Mouse (Mus musculus): ENCODE results near the gene Fgfr2. TPM values are rescaled to one million over a fixed set of nuclear protein-coding genes. Genes with fewer than 3 reads are reported as not detected.

Fgfr2 gene
- 17.2 and 32.2 TPM in 2 replicates for polyA plus RNA-seq (2015; fragmentation: Nextera tagmentation; extraction: Ambion mirVana)

GRCm38 (mm10) chr7:133123244-133123998 is at the start of gene Fgfr2:
Fgfr2 (minus strand) TSS chr7:133123350.
- peak within 1 kb of the TSS; percentile 98 for H3K27ac ChIP-seq
- H3K4me2 ChIP-seq: peak within 1 kb of the TSS; percentile 95
- under 1% methylated on average over 34 of the region's 53 CpGs for whole genome bisulfite sequencing
- ATAC-seq (replicated peaks; ENCODE audit: insufficient number of reproducible peaks, insufficient read depth, low FRiP score, low read depth): peak; percentile 68
- H3K9me3 ChIP-seq (replicated peaks): no peaks in the 10 kb centered on the region
- no peaks in the 10 kb centered on the region for H3K36me3 ChIP-seq
- H3K4me3 ChIP-seq: peak within 1 kb of the TSS; percentile 96
- H3K4me1 ChIP-seq (replicated peaks): peaks cover 30% of the 10 kb centered on the region
- H3K9ac ChIP-seq: peak within 1 kb of the TSS; percentile 98
- H3K27me3 ChIP-seq: no peaks in the 10 kb centered on the region

- Histone ChIP-seq H3K36me3 (no peaks in the 10 kb centered on the region), H3K27ac (no peak overlapping the region), H3K9ac (no peak overlapping the region), H3K27me3 (no peaks in the 10 kb centered on the region), H3K9me3 (replicated peaks) (no peaks in the 10 kb centered on the region), H3K4me2 (no peak overlapping the region), H3K4me1 (replicated peaks) (peaks cover 6% of the 10 kb centered on the region), H3K4me3 (no peak overlapping the region)
- 57% methylated on average over 4 of the region's 4 CpGs for WGBS
- ATAC-seq (replicated peaks; ENCODE audit: insufficient number of reproducible peaks, insufficient read depth, low FRiP score, low read depth): peak; percentile 41; the same call in 1 of the 2 replicates
Observed at GRCm38 (mm10) chr7:133171403-133172032, 48.4 kb upstream of the Fgfr2 start.

- Histone ChIP-seq H3K27ac (no peak overlapping the region), H3K4me2 (no peak overlapping the region), H3K4me3 (no peak overlapping the region), H3K9ac (no peak overlapping the region), H3K36me3 (no peaks in the 10 kb centered on the region), H3K4me1 (replicated peaks) (no peaks in the 10 kb centered on the region), H3K9me3 (replicated peaks) (no peaks in the 10 kb centered on the region), H3K27me3 (no peaks in the 10 kb centered on the region)
- no peak for ATAC-seq (replicated peaks; ENCODE audit: insufficient number of reproducible peaks, insufficient read depth, low FRiP score, low read depth)
- 82% methylated on average over 3 of the region's 3 CpGs for WGBS
Observed at GRCm38 (mm10) chr7:133168928-133169327, 45.8 kb upstream of the Fgfr2 start.

- Histone ChIP-seq H3K9ac (no peak overlapping the region), H3K27ac (no peak overlapping the region), H3K36me3 (no peaks in the 10 kb centered on the region), H3K4me1 (replicated peaks) (no peaks in the 10 kb centered on the region), H3K27me3 (no peaks in the 10 kb centered on the region), H3K4me3 (no peak overlapping the region), H3K4me2 (no peak overlapping the region), H3K9me3 (replicated peaks) (no peaks in the 10 kb centered on the region)
- ATAC-seq (replicated peaks; ENCODE audit: insufficient number of reproducible peaks, insufficient read depth, low FRiP score, low read depth): no peak
- 59% methylated on average over 2 of the region's 2 CpGs for WGBS
Observed at GRCm38 (mm10) chr7:133167903-133168302, 44.8 kb upstream of the Fgfr2 start.

- H3K4me1 ChIP-seq (replicated peaks): no peaks in the 10 kb centered on the region; the same call in 1 of the 2 replicates
Observed at GRCm38 (mm10) chr7:133164770-133165169, 41.6 kb upstream of the Fgfr2 start.

GRCm38 (mm10) chr7:133163011-133163410 is 39.9 kb upstream of the Fgfr2 start:
- ATAC-seq (replicated peaks; ENCODE audit: insufficient number of reproducible peaks, insufficient read depth, low FRiP score, low read depth): no peak
- no peaks in the 10 kb centered on the region; the same call in 1 of the 2 replicates for H3K4me1 ChIP-seq (replicated peaks)
- no peak overlapping the region for H3K9ac ChIP-seq
- no peak overlapping the region for H3K4me2 ChIP-seq
- H3K4me3 ChIP-seq: no peak overlapping the region
- 59% methylated on average over 5 of the region's 5 CpGs for WGBS
- no peaks in the 10 kb centered on the region for H3K9me3 ChIP-seq (replicated peaks)
- no peaks in the 10 kb centered on the region for H3K27me3 ChIP-seq
- H3K36me3 ChIP-seq: no peaks in the 10 kb centered on the region
- no peak overlapping the region for H3K27ac ChIP-seq

More at GRCm38 (mm10) chr7:133164770-133165169, 41.6 kb upstream of the Fgfr2 start:
- no peak for ATAC-seq (replicated peaks; ENCODE audit: insufficient number of reproducible peaks, insufficient read depth, low FRiP score, low read depth)
- 46% methylated on average over 2 of the region's 2 CpGs for WGBS
- Histone ChIP-seq H3K27ac (no peak overlapping the region), H3K4me2 (no peak overlapping the region), H3K9ac (no peak overlapping the region), H3K4me3 (no peak overlapping the region), H3K27me3 (no peaks in the 10 kb centered on the region), H3K9me3 (replicated peaks) (no peaks in the 10 kb centered on the region), H3K36me3 (no peaks in the 10 kb centered on the region)

- no peaks in the 10 kb centered on the region for H3K36me3 ChIP-seq
- ATAC-seq (replicated peaks; ENCODE audit: insufficient number of reproducible peaks, insufficient read depth, low FRiP score, low read depth): no peak
Observed at GRCm38 (mm10) chr7:133162131-133162530, 39.0 kb upstream of the Fgfr2 start.

GRCm38 (mm10) chr7:133161362-133162080 is 38.4 kb upstream of the Fgfr2 start:
- no peaks in the 10 kb centered on the region; the same call in 1 of the 2 replicates for H3K4me1 ChIP-seq (replicated peaks)
- no peak for ATAC-seq (replicated peaks; ENCODE audit: insufficient number of reproducible peaks, insufficient read depth, low FRiP score, low read depth)
- WGBS: 44% methylated on average over 7 of the region's 7 CpGs
- H3K4me3 ChIP-seq: no peak overlapping the region
- no peaks in the 10 kb centered on the region for H3K9me3 ChIP-seq (replicated peaks)
- H3K27me3 ChIP-seq: no peaks in the 10 kb centered on the region
- H3K36me3 ChIP-seq: no peaks in the 10 kb centered on the region
- no peak overlapping the region for H3K4me2 ChIP-seq
- no peak overlapping the region for H3K27ac ChIP-seq
- H3K9ac ChIP-seq: no peak overlapping the region

More at GRCm38 (mm10) chr7:133162131-133162530, 39.0 kb upstream of the Fgfr2 start:
- Histone ChIP-seq H3K27ac (no peak overlapping the region), H3K4me2 (no peak overlapping the region), H3K4me3 (no peak overlapping the region), H3K27me3 (no peaks in the 10 kb centered on the region), H3K9me3 (replicated peaks) (no peaks in the 10 kb centered on the region), H3K9ac (no peak overlapping the region), H3K4me1 (replicated peaks) (no peaks in the 10 kb centered on the region; the same call in 1 of the 2 replicates)
- 51% methylated on average over 2 of the region's 2 CpGs for WGBS

GRCm38 (mm10) chr7:133159519-133159918 is 36.4 kb upstream of the Fgfr2 start:
- Histone ChIP-seq H3K4me2 (no peak overlapping the region), H3K27ac (no peak overlapping the region), H3K4me3 (no peak overlapping the region), H3K4me1 (replicated peaks) (no peaks in the 10 kb centered on the region; the same call in 1 of the 2 replicates), H3K9me3 (replicated peaks) (no peaks in the 10 kb centered on the region), H3K36me3 (no peaks in the 10 kb centered on the region), H3K27me3 (no peaks in the 10 kb centered on the region), H3K9ac (no peak overlapping the region)
- WGBS: 84% methylated on average over 3 of the region's 3 CpGs
- ATAC-seq (replicated peaks; ENCODE audit: insufficient number of reproducible peaks, insufficient read depth, low FRiP score, low read depth): no peak

- no peak overlapping the region for H3K9ac ChIP-seq
- no peak overlapping the region for H3K4me2 ChIP-seq
- H3K4me3 ChIP-seq: no peak overlapping the region
- no peaks in the 10 kb centered on the region for H3K9me3 ChIP-seq (replicated peaks)
- no peaks in the 10 kb centered on the region for H3K27me3 ChIP-seq
- ATAC-seq (replicated peaks; ENCODE audit: insufficient number of reproducible peaks, insufficient read depth, low FRiP score, low read depth): no peak
- 83% methylated on average over 12 of the region's 12 CpGs for WGBS
- no peaks in the 10 kb centered on the region for H3K36me3 ChIP-seq
- H3K4me1 ChIP-seq (replicated peaks): no peaks in the 10 kb centered on the region
- no peak overlapping the region for H3K27ac ChIP-seq
Observed at GRCm38 (mm10) chr7:133155621-133156020, 32.5 kb upstream of the Fgfr2 start.

GRCm38 (mm10) chr7:133154846-133155245 is 31.7 kb upstream of the Fgfr2 start:
- Histone ChIP-seq H3K36me3 (no peaks in the 10 kb centered on the region), H3K9ac (no peak overlapping the region), H3K4me1 (replicated peaks) (no peaks in the 10 kb centered on the region), H3K4me3 (no peak overlapping the region), H3K4me2 (no peak overlapping the region), H3K9me3 (replicated peaks) (no peaks in the 10 kb centered on the region), H3K27ac (no peak overlapping the region), H3K27me3 (no peaks in the 10 kb centered on the region)
- ATAC-seq (replicated peaks; ENCODE audit: insufficient number of reproducible peaks, insufficient read depth, low FRiP score, low read depth): no peak
- 68% methylated on average over 6 of the region's 6 CpGs for WGBS
